Mouse (Mus musculus) inflammation-experienced regulatory T-cells, adult 6 months (primary cell): ENCODE results near the gene Dnajb9. TPM values are rescaled to one million over a fixed set of nuclear protein-coding genes. Genes with fewer than 3 reads are reported as not detected.
"Not testable (repeated sequence)": the region's sequence is repeated elsewhere in the genome, so short reads cannot be mapped to it uniquely, and the experiment has no call there.

ENCODE experiments used
- ATAC-seq: one replicate; pipeline ENCODE4 v1.8.0; 2017
- polyA plus RNA-seq, 3 experiments: library from polyadenylated mRNA; unstranded; fragments of 100-300 nt; shearing (Covaris generic); gene quantifications; one replicate each; pipeline ENCODE4 v1.2.1; 2017

The Dnajb9 gene
- polyA plus RNA-seq = 10 to 100 TPM; 10.7 to 12.6 (median 12.6) TPM

DNA sequence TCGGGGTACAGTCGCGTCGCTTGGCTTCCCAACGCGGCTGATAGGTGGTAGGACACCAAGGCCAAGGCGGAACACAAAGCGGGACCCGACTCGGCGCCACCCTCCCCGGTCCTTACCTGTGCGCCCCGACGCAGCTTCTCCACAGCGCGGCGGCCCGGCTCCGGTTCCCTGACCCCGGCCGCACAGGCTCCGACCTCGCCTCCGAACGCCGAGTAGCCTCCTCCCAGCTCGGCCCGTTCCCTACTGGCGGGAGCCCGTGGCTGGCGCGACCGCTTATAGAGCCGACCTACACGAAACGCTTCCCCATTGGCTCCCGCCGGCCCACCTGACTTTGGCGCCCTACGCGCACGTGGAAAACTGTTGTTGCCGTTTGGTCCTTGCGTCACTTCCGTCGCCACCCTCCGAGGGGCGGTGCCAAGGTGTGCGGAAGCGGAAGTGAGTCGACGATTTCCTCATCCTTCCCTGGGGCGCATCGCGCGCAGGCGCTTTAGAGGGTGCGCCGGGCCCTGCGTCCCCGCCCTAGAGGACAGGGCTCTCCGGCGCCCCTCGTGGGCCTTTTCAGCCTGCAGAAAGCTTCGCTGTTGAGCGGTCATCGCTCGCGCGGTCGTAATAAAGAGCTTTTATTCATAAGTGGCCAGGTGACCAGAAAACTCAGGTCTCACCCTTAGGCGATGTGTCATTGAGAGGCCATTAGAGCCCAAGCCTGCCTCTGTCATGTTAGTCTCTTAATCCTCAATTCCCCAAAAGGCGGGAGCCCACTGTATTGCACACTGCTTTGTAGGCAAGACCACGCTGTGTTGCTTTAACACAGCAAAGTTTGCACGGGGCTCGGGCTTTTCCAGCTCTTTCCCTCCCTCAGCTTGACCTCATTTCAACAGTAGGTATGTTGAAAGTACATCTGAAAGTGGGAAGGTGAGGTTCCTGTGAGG, at the start of gene Dnajb9:
TSS of gene Dnajb9 (minus strand) at position 503 of the 929 bp plus-strand sequence.
- ATAC-seq = peak; percentile 92

- ATAC-seq = no peak
Observed at GRCm38 (mm10) chr12:44248309-44248977, 38.3 kb upstream of the Dnajb9 start.

GRCm38 (mm10) chr12:44245739-44246138, 35.6 kb upstream of the Dnajb9 start:
- ATAC-seq = no peak

DNA sequence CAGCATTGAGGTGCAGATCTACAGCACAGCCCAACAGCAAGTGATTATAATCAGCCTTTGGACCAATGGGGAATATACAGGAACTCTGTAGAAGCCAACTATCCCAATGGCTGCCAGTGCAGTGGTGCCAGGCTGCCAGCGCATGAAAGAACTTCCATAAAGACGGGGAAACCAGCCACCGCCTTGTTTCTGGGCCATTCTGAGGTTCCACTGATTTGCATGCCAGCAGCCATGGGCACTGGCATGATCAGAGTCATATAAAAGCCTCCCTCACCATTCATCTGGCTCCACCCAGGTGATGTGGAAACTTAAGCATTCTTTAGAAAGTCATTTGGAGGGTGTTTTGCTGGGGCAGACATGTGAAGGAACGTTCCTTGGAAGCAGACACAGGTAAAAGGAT, 32.3 kb upstream of the Dnajb9 start:
- no peak for ATAC-seq

GRCm38 (mm10) chr12:44241090-44241489, 31.0 kb upstream of the Dnajb9 start:
- ATAC-seq = no peak

DNA sequence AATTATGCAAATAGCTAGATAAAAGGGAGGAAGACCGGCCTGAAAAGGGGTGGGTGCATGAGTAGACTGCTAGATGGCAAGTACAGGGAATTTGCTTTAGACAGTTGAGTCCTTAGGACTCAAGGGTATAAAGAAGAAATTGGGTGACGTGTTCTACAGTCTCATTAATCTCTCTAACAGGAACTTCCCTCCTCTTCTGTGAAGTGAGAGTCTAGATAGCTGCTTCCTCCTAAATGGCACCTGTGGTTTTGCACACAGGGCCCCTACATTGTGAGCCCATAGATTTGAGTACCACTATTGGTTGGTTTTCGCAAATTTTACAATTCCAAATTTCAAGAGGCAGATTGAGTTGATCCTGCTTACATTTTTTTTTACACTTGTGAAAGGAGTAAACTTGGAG, 14.5 kb upstream of the Dnajb9 start:
- ATAC-seq = no peak

- no peak for ATAC-seq
Observed at GRCm38 (mm10) chr12:44223044-44223443, 12.9 kb upstream of the Dnajb9 start.

DNA sequence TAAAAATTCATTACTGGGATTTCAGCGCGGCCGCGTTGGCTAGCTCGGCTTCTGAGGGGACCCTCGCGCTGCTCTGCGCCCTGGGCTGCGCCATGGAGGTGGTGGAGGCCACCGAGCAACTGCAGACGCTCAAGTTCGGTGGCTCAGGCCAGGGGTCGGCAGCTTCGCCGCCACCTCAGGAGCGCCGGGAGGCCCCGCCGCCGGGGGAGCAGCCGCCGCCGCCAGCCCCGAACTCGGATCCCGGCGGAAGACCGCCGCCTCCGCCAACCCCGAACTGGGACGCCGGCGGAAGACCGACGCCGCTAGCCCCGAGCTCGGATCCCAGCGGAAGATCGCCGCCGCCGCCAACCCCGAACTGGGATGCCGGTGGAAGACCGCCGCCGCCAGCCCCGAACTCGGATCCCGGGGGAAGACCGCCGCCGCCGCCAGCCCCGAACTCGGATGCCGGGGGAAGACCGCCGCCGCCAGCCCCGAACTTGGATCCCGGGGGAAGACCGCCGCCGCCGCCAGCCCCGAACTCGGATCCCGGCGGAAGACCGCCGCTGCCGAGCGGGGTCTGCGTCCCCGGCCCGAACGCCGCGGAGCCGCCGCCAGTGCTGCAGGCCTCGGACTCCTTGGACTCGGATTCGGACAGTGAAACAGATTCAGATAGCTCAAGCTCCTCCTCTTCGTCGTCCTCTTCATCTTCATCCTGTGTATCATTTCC, 11.7 kb upstream of the Dnajb9 start:
- ATAC-seq = peak; percentile 28

DNA sequence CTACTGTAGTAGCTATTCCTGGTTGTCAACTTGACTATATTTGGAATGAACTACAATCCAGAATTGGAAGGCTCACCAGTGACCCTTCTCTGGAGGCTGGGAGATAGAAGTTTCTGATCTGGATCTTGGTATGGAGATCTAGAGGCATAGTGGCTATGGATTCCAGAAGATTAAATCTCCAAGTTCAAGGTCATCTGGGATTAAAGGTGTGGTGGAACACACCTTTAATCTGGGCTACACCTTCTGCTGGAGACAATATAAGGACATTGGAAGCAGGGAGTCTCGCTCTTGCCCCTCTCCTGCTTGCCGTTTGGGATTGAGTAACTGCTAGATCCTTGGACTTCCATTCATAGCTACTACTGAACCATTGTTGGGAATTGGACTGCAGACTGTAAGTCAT, 10.9 kb upstream of the Dnajb9 start, which contains the start of gene Pnpla8:
TSS of gene Pnpla8 (plus strand) at position 301 of the 400 bp plus-strand sequence.
- not testable (repeated sequence) for ATAC-seq

- no peak for ATAC-seq
Observed at GRCm38 (mm10) chr12:44211555-44211954, 1.4 kb upstream of the Dnajb9 start.

- peak; percentile 3 for ATAC-seq
Observed at GRCm38 (mm10) chr12:44209141-44209823, 844 bp downstream of the Dnajb9 start.

GRCm38 (mm10) chr12:44197873-44198525, 12.1 kb downstream of the Dnajb9 start:
- no peak for ATAC-seq

GRCm38 (mm10) chr12:44181081-44181982, 28.8 kb downstream of the Dnajb9 start:
- no peak for ATAC-seq

- no peak for ATAC-seq
Observed at GRCm38 (mm10) chr12:44177038-44177355, 33.1 kb downstream of the Dnajb9 start.

GRCm38 (mm10) chr12:44176331-44177037, 33.6 kb downstream of the Dnajb9 start:
- no peak for ATAC-seq

DNA sequence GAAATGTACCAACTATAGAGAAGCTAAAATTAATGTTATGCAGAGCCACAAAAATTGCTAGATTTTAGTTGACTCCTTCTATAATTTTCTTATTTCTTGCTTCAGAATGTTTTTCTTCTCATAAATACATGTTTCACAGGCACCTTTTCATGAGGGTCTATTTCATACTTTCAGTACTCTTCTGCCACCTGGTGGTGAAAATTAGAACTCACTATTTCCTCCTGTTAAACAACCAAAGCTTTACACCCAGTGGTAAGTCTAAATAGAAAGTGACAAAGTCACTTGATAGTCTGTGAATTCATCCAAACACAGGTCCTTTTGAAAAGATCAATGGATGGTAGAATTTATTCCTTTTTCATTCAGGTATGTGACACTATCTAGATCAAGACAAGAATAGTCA, 43.2 kb downstream of the Dnajb9 start:
- peak; percentile 46 for ATAC-seq

GRCm38 (mm10) chr12:44159349-44159748, 50.8 kb downstream of the Dnajb9 start:
- ATAC-seq = no peak
